Mouse (Mus musculus) right cerebral cortex, postnatal 36 days (tissue): ENCODE measurements around the gene Pabpc5.
A peak's percentile ranks its signal among the peaks of the same experiment; 100 is the strongest.

Source experiments
- DNase-seq, 2 experiments: peaks; one replicate each; pipeline ENCODE4 v3.0.0; 2022; ENCODE audit warnings: low spot score in 2 of 2, mixed read lengths in 1 of 2

The Pabpc5 gene

GRCm38 (mm10) chrX:119927081-119927571 lies at the start of gene Pabpc5:
Pabpc5 (plus strand) TSS chrX:119927196.
- DNase-seq = peak; percentile 50 to 55

- no peak for DNase-seq
Observed at GRCm38 (mm10) chrX:119886957-119887593, 39.9 kb upstream of the Pabpc5 start.

- no peak for DNase-seq
Observed at GRCm38 (mm10) chrX:119888326-119888920, 38.6 kb upstream of the Pabpc5 start.

GRCm38 (mm10) chrX:119927852-119928251 lies 856 bp downstream of the Pabpc5 start:
- DNase-seq = no peak
